Mouse (Mus musculus) myocyte (in vitro differentiated cells): ENCODE data around the gene Psg16. TPM values are rescaled to one million over a fixed set of nuclear protein-coding genes. Genes with fewer than 3 reads are reported as not detected.
"Not testable (repeated sequence)": the region's sequence is repeated elsewhere in the genome, so short reads cannot be mapped to it uniquely, and the experiment has no call there.

ENCODE experiments used
- H3K27me3 ChIP-seq: one replicate; pipeline ENCODE4 v1.6.1; 2011; ENCODE audit not compliant: control insufficient read depth, insufficient read depth, insufficient read length
- H3K36me3 ChIP-seq: one replicate; pipeline ENCODE4 v1.6.1; 2011; ENCODE audit not compliant: control insufficient read depth, insufficient read depth
- H3K4me2 ChIP-seq: one replicate; pipeline ENCODE4 v1.6.1; 2011; ENCODE audit warnings: low read depth, control low read depth
- H3K4me3 ChIP-seq: one replicate; pipeline ENCODE4 v1.5.1; 2011; ENCODE audit warnings: mild to moderate bottlenecking, control low read depth, moderate library complexity
- H3K79me2 ChIP-seq: one replicate; pipeline ENCODE4 v1.6.1; 2011; ENCODE audit not compliant: control insufficient read depth, insufficient read depth
- H3ac ChIP-seq: one replicate; pipeline ENCODE4 v1.6.1; 2011; ENCODE audit not compliant: control insufficient read depth, insufficient read length
- CEBPB ChIP-seq: IDR thresholded peaks from 2 replicates; pipeline ENCODE4 v1.6.1; 2011; ENCODE audit warnings: mild to moderate bottlenecking, moderate library complexity; ENCODE audit not compliant: poor library complexity, insufficient read depth, severe bottlenecking
- E2F4 ChIP-seq: IDR thresholded peaks from one replicate; pipeline ENCODE4 v1.6.1; 2011; ENCODE audit warnings: mild to moderate bottlenecking, control low read depth, moderate library complexity; ENCODE audit not compliant: insufficient read depth
- MAX ChIP-seq: IDR thresholded peaks from one replicate; pipeline ENCODE4 v1.6.1; 2011; ENCODE audit warnings: low read depth, mild to moderate bottlenecking, control low read depth
- MYOD1 ChIP-seq, 3 experiments: IDR thresholded peaks; one replicate each; pipeline ENCODE4 v1.6.1; 2011; ENCODE audit warnings: control low read depth in 2 of 3, low read depth in 2 of 3, mild to moderate bottlenecking in 2 of 3, moderate library complexity in 1 of 3; ENCODE audit not compliant: insufficient read length in 2 of 3, control insufficient read depth in 1 of 3
- MYOG ChIP-seq, 3 experiments: IDR thresholded peaks; one replicate each; pipeline ENCODE4 v1.6.1; 2011; ENCODE audit warnings: control low read depth in 2 of 3, low read depth in 2 of 3, mild to moderate bottlenecking in 2 of 3; ENCODE audit not compliant: insufficient read length in 2 of 3, control insufficient read depth in 1 of 3, insufficient read depth in 1 of 3
- POLR2A ChIP-seq: IDR thresholded peaks from one replicate; pipeline ENCODE4 v1.6.1; 2011; ENCODE audit warnings: low read depth, mild to moderate bottlenecking, control low read depth, moderate library complexity; ENCODE audit not compliant: insufficient read length
- POLR2AphosphoS2 ChIP-seq: IDR thresholded peaks from one replicate; pipeline ENCODE4 v1.6.1; 2011; ENCODE audit warnings: low read depth, control low read depth; ENCODE audit not compliant: insufficient read length
- REST ChIP-seq: IDR thresholded peaks from one replicate; pipeline ENCODE4 v1.6.1; 2011; ENCODE audit warnings: mild to moderate bottlenecking, control low read depth, moderate library complexity; ENCODE audit not compliant: insufficient read depth, insufficient read length
- SRF ChIP-seq: IDR thresholded peaks from one replicate; pipeline ENCODE4 v1.6.1; 2011; ENCODE audit warnings: low read depth; ENCODE audit not compliant: control insufficient read depth, insufficient read length
- TCF12 ChIP-seq: IDR thresholded peaks from one replicate; pipeline ENCODE4 v1.6.1; 2011; ENCODE audit warnings: mild to moderate bottlenecking, control low read depth; ENCODE audit not compliant: poor library complexity, insufficient read depth, severe bottlenecking
- TCF3 ChIP-seq: IDR thresholded peaks from one replicate; pipeline ENCODE4 v1.6.1; 2011; ENCODE audit warnings: low read depth, control low read depth; ENCODE audit not compliant: insufficient read length
- USF1 ChIP-seq: IDR thresholded peaks from one replicate; pipeline ENCODE4 v1.6.1; 2011; ENCODE audit warnings: low read depth, mild to moderate bottlenecking, control low read depth, moderate library complexity
- polyA plus RNA-seq: library from polyadenylated mRNA; unstranded; fragments of >200 nt; fragmentation: generic; extraction: Trizol; gene quantifications from one replicate; pipeline ENCODE4 v1.2.1, GENCODE M21; 2012; ENCODE audit warnings: missing spikeins

Gene Psg16
- polyA plus RNA-seq, 1 experiment, result not detected

DNA sequence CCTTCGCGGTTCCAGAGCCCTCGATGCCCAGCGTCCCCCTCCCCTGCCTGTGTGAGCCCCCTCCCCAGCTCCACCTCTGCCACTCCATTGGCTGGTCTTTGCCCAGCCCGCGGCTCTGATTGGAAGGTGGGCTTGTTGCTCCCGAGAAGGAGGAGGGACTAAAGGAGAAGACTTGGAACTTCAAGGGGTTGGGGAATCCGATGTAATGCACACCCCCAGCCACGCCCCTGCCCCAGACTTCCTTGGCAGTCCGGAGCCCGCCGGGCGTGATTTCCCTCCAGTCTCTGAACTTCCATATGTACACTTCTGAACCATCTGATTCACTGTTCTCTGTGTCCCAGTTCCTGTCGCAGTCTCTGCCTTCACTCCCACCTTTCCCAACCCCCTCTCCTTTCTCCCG, 11.5 kb upstream of the Psg16 start, which contains the start of gene Hif3a:
Hif3a (minus strand) TSS at position 39 of the 400 bp plus-strand sequence.
- H3K27me3 ChIP-seq, result peaks cover 15% of the 10 kb centered on the region
- H3K36me3 ChIP-seq, result no peaks in the 10 kb centered on the region
- no peak within 1 kb of the TSS for H3K4me3 ChIP-seq
- H3K79me2 ChIP-seq, result no peaks in the 10 kb centered on the region
- TF ChIP-seq POLR2AphosphoS2 (no peak), USF1 (no peak), MYOG (IDR thresholded peaks at IDR 0.05; ENCODE audit: control insufficient read depth in 1 of 3, insufficient read depth in 1 of 3, insufficient read length in 2 of 3, low read depth in 2 of 3) (no peak), MAX (no peak), MYOD1 (IDR thresholded peaks at IDR 0.05; ENCODE audit: control insufficient read depth in 1 of 3, insufficient read length in 2 of 3, low read depth in 2 of 3) (no peak), SRF (no peak), POLR2A (no peak), TCF12 (no peak), CEBPB (no peak), E2F4 (no peak), REST (no peak), TCF3 (no peak)
- no peak within 1 kb of the TSS for H3ac ChIP-seq
- no peak within 1 kb of the TSS for H3K4me2 ChIP-seq

- no peaks in the 10 kb centered on the region for H3K79me2 ChIP-seq
- H3K27me3 ChIP-seq, result peaks cover 17% of the 10 kb centered on the region
- TF ChIP-seq TCF3 (no peak), MYOG (IDR thresholded peaks at IDR 0.05; ENCODE audit: control insufficient read depth in 1 of 3, insufficient read depth in 1 of 3, insufficient read length in 2 of 3, low read depth in 2 of 3) (no peak), USF1 (no peak), POLR2A (no peak), MYOD1 (IDR thresholded peaks at IDR 0.05; ENCODE audit: control insufficient read depth in 1 of 3, insufficient read length in 2 of 3, low read depth in 2 of 3) (no peak), CEBPB (no peak), REST (no peak)
- H3K36me3 ChIP-seq, result no peaks in the 10 kb centered on the region
- H3K4me2 ChIP-seq, result no peak overlapping the region
- no peak overlapping the region for H3ac ChIP-seq
- H3K4me3 ChIP-seq, result no peak overlapping the region
These were observed 11.0 kb upstream of the Psg16 start for GRCm38 (mm10) chr7:17062845-17063244.

DNA sequence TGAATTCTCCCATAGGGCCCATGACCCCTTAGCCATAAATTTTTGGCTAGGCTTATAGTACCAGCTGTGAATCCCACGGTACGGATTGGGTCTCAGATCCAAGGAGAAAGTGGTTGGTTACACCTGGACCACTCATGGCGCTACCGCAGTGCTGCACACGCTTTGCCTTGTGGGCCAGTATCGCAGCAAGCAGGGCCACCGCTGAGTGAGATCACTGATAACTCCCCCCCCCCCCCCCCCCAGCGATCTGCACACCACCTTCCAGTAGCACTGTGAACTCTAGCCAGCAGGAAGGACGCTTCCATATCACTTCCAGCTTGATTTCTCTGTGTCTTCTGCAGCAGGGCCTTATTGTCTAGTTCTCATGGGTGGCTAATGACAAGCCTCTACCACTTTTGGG, 8.2 kb upstream of the Psg16 start:
- Histone ChIP-seq H3ac (no peak overlapping the region), H3K36me3 (no peaks in the 10 kb centered on the region), H3K4me2 (no peak overlapping the region), H3K4me3 (no peak overlapping the region), H3K27me3 (peaks cover 17% of the 10 kb centered on the region), H3K79me2 (no peaks in the 10 kb centered on the region)
- TF ChIP-seq SRF, result no peak
- TF ChIP-seq TCF3, result no peak
- TF ChIP-seq USF1, result no peak
- TF ChIP-seq POLR2A, result no peak
- no peak for TF ChIP-seq POLR2AphosphoS2
- TF ChIP-seq TCF12, result no peak
- no peak for TF ChIP-seq MAX
- no peak for TF ChIP-seq MYOG (IDR thresholded peaks at IDR 0.05; ENCODE audit: control insufficient read depth in 1 of 3, insufficient read depth in 1 of 3, insufficient read length in 2 of 3, low read depth in 2 of 3)
- TF ChIP-seq E2F4, result no peak
- TF ChIP-seq MYOD1 (IDR thresholded peaks at IDR 0.05; ENCODE audit: control insufficient read depth in 1 of 3, insufficient read length in 2 of 3, low read depth in 2 of 3), result no peak
- TF ChIP-seq CEBPB, result no peak
- TF ChIP-seq REST, result no peak

- Histone ChIP-seq H3K36me3 (no peaks in the 10 kb centered on the region), H3K27me3 (peaks cover 17% of the 10 kb centered on the region), H3K4me3 (no peak overlapping the region), H3K79me2 (no peaks in the 10 kb centered on the region), H3ac (no peak overlapping the region), H3K4me2 (no peak overlapping the region)
- TF ChIP-seq E2F4 (no peak), MAX (no peak), REST (no peak), USF1 (no peak), POLR2A (no peak), POLR2AphosphoS2 (no peak)
These were observed 7.4 kb upstream of the Psg16 start for GRCm38 (mm10) chr7:17066412-17066811.

- H3K4me2 ChIP-seq, result no peak overlapping the region
- H3ac ChIP-seq, result no peak overlapping the region
- TF ChIP-seq TCF12 (no peak), POLR2A (no peak)
- H3K36me3 ChIP-seq, result no peaks in the 10 kb centered on the region
- no peaks in the 10 kb centered on the region for H3K79me2 ChIP-seq
- peaks cover 16% of the 10 kb centered on the region for H3K27me3 ChIP-seq
- no peak overlapping the region for H3K4me3 ChIP-seq
These were observed 6.8 kb upstream of the Psg16 start for GRCm38 (mm10) chr7:17067000-17067399.

DNA sequence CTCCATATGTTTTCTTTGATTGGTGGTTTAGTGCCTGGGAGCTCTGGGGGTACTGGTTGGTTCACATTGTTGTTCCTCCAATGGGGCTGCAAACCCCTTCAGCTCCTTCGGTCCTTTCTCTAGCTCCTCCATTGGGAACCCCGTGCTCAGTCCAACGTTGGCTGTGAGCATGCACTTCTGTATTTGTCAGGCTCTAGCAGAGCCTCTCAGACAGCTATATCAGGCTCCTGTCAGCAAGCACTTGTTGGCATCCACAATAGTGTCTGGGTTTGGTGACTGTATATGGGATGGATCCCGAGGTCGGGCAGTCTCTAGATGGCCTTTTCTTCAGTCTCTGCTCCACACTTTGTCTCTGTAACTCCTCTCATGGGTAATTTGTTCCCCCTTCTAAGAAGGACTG, 6.2 kb upstream of the Psg16 start:
- H3K27me3 ChIP-seq, H3K36me3 ChIP-seq, H3K4me3 ChIP-seq, H3K79me2 ChIP-seq, H3K4me2 ChIP-seq, H3ac ChIP-seq: not testable (repeated sequence)
